Mouse (Mus musculus) liver, adult 2 months (tissue): ENCODE results near the gene Gm48551.

ENCODE experiments used
- CTCF ChIP-seq: fragments of 200-500 bp; IDR thresholded peaks from 2 replicates; pipeline ENCODE4 v1.5.1; 2011; ENCODE audit warnings: low read depth, low read length, control low read depth
- POLR2A ChIP-seq: fragments of 200-500 bp; IDR thresholded peaks from 2 replicates; pipeline ENCODE4 v1.6.1; 2011; ENCODE audit warnings: low read length, control low read depth; ENCODE audit not compliant: insufficient read depth; ENCODE audit errors: extremely low read depth

- TF ChIP-seq CTCF = no peak
- TF ChIP-seq POLR2A = no peak
Observed at GRCm38 (mm10) chr10:81336558-81336957, 47.7 kb upstream of the Gm48551 start.
